Mouse (Mus musculus) heart, adult 8-10 months (tissue): Measurements from ENCODE around the gene Vezf1. TPM values are rescaled to one million over a fixed set of nuclear protein-coding genes. Genes with fewer than 3 reads are reported as not detected.

Source experiments
- DNase-seq: peaks from one replicate; pipeline ENCODE4 v3.0.0; 2022; ENCODE audit warnings: low spot score
- total RNA-seq, 4 experiments: library from RNA; stranded (reverse); gene quantifications; 2 replicates each; pipeline ENCODE4 v1.2.4; 2022

Vezf1 gene
- total RNA-seq, 4 experiments from 2014 or later, result 39.8 to 44.7 (median 41.8) TPM

GRCm38 (mm10) chr11:88053821-88054220 lies 14.3 kb upstream of the Vezf1 start:
- DNase-seq, result no peak

GRCm38 (mm10) chr11:88054589-88054988 lies 13.5 kb upstream of the Vezf1 start:
- peak; percentile 49 for DNase-seq

GRCm38 (mm10) chr11:88055777-88056176 lies 12.3 kb upstream of the Vezf1 start:
- no peak for DNase-seq

GRCm38 (mm10) chr11:88057788-88058187 lies 10.3 kb upstream of the Vezf1 start:
- no peak for DNase-seq

GRCm38 (mm10) chr11:88059141-88059540 lies 8.9 kb upstream of the Vezf1 start:
- peak; percentile 67 for DNase-seq

GRCm38 (mm10) chr11:88061892-88062625 lies 6.0 kb upstream of the Vezf1 start:
- DNase-seq, result no peak

- no peak for DNase-seq
Observed at GRCm38 (mm10) chr11:88065732-88066131, 2.3 kb upstream of the Vezf1 start.

GRCm38 (mm10) chr11:88067191-88067585 lies 891 bp upstream of the Vezf1 start:
- DNase-seq, result no peak

- peak; percentile 77 for DNase-seq
Observed at GRCm38 (mm10) chr11:88068411-88069245, 549 bp downstream of the Vezf1 start.

- no peak for DNase-seq
Observed at GRCm38 (mm10) chr11:88069246-88069570, 1.1 kb downstream of the Vezf1 start.

- no peak for DNase-seq
Observed at GRCm38 (mm10) chr11:88070392-88070791, 2.3 kb downstream of the Vezf1 start.

- no peak for DNase-seq
Observed at GRCm38 (mm10) chr11:88071113-88071512, 3.0 kb downstream of the Vezf1 start.

- no peak for DNase-seq
Observed at GRCm38 (mm10) chr11:88073343-88073875, 5.3 kb downstream of the Vezf1 start.

- no peak for DNase-seq
Observed at GRCm38 (mm10) chr11:88075701-88076100, 7.6 kb downstream of the Vezf1 start.

- DNase-seq, result no peak
Observed at GRCm38 (mm10) chr11:88076394-88076793, 8.3 kb downstream of the Vezf1 start.

- no peak for DNase-seq
Observed at GRCm38 (mm10) chr11:88083699-88084098, 15.6 kb downstream of the Vezf1 start.

GRCm38 (mm10) chr11:88086737-88087627 lies 18.9 kb downstream of the Vezf1 start:
- peak; percentile 89 for DNase-seq

- DNase-seq, result no peak
Observed at GRCm38 (mm10) chr11:88089150-88089549, 21.1 kb downstream of the Vezf1 start.

- DNase-seq, result no peak
Observed at GRCm38 (mm10) chr11:88090293-88090692, 22.2 kb downstream of the Vezf1 start.

GRCm38 (mm10) chr11:88091949-88092348 lies 23.9 kb downstream of the Vezf1 start:
- no peak for DNase-seq

- DNase-seq, result no peak
Observed at GRCm38 (mm10) chr11:88097173-88097572, 29.1 kb downstream of the Vezf1 start.
